Mouse (Mus musculus): Measurements from ENCODE around the gene Abca2.

GRCm38 (mm10) chr2:25428442-25429236, at the start of gene Abca2:
- no peak for TF ChIP-seq POLR2A (IDR thresholded peaks at IDR 0.05; ENCODE audit: insufficient read depth, low read depth, low read length)
- TF ChIP-seq EP300 (IDR thresholded peaks at IDR 0.05; ENCODE audit: insufficient read depth, low read depth, low read length), result no peak

All from heart, adult 2 months (tissue).